Comparison of ENCODE assay signal across 11 mouse cellular contexts in the genomic region with DNA sequence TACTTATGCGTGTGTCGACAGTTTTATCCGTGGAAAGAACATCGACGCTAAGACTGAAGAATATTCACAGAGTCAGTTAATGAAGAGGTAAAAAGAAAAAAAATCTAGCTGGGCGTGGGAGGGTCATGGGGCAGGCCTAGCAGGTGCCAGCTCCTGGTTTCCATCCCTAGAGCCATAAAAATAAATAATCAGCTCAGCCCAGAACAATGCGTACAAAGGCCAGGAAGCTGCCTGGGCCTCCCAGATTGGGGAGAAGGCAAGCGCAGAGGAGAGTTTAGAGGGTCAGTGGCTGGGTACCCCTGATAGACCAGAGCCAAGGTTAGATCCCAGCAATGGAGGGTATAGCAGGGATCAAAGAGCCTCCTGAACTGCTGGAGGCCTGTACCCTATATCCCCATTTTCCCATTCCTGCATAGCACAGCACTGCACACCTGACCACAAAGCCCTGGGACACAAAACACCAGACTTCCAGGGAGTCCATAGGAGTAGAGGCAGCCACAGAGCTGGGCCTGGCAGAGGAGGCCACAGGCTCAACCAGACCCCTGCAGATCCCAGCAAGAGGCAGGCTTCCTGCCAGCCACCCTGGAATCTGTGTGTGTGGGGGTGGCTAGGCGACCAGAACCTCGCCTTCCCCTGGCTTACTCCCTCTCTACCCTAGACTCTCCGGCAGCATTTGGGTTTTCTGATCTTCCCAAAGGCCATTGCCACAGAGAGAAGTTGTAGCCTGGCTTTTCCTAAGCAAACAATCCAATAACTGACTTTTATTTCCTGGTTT. TPM values are rescaled to one million over a fixed set of nuclear protein-coding genes. Genes with fewer than 3 reads are reported as not detected.
DNase-seq lines count a peak whose midpoint lies in the region; ATAC-seq lines count a peak whose summit lies in the region.
"Had no signal": no experiment of that assay in that cellular context is flagged by ENCODE, and none has a peak within 500 bp of the region (broad histone marks: within the 10 kb centered on the region; RNA-seq: fewer than 3 reads in every experiment).

No protein-coding gene starts in this region.

- no peaks in the 10 kb centered on the region for H3K9me3 ChIP-seq in heart, embryonic 15.5 days (replicated peaks)
- no peaks in the 10 kb centered on the region for H3K9me3 ChIP-seq in heart, embryonic 11.5 days (replicated peaks; ENCODE audit: control insufficient read depth, low read length)
- H3K9me3 ChIP-seq in midbrain, embryonic 15.5 days: no peaks in the 10 kb centered on the region
- H3K9me3 ChIP-seq in midbrain, embryonic 11.5 days (ENCODE audit: control insufficient read depth, low read length): no peaks in the 10 kb centered on the region
- H3K9me3 ChIP-seq in stomach, embryonic 16.5 days (replicated peaks; ENCODE audit: control insufficient read depth, low read length): no peaks in the 10 kb centered on the region
- H3K9me3 ChIP-seq: liver, embryonic 12.5 days had no signal

- 0 out of 2 replicates have a peak overlapping the region, but pooled peaks have one; percentile 15 for H3K27ac ChIP-seq in heart, embryonic 15.5 days
- no peak overlapping the region for H3K27ac ChIP-seq in heart, embryonic 11.5 days (ENCODE audit: low read depth, low read length)
- H3K27ac ChIP-seq in midbrain, embryonic 15.5 days: 0 out of 2 replicates have a peak overlapping the region, but pooled peaks have one; percentile 25
- no peak overlapping the region for H3K27ac ChIP-seq in midbrain, embryonic 11.5 days (ENCODE audit: low read depth, low read length)
- H3K27ac ChIP-seq in stomach, embryonic 16.5 days (ENCODE audit: low read length): peak overlapping the region; percentile 95
- H3K27ac ChIP-seq: liver, embryonic 12.5 days had no signal

- WGBS in heart, embryonic 15.5 days: 69% methylated on average over 11 of the region's 11 CpGs
- WGBS in heart, embryonic 11.5 days (ENCODE audit: insufficient replicate concordance): 69% methylated on average over 11 of the region's 11 CpGs
- WGBS in midbrain, embryonic 15.5 days: 84% methylated on average over 11 of the region's 11 CpGs
- WGBS in midbrain, embryonic 11.5 days: 83% methylated on average over 11 of the region's 11 CpGs
- 59% methylated on average over 11 of the region's 11 CpGs for WGBS in stomach, embryonic 16.5 days

- H3K27me3 ChIP-seq in heart, embryonic 15.5 days: peaks cover 38% of the 10 kb centered on the region
- H3K27me3 ChIP-seq in heart, embryonic 11.5 days (ENCODE audit: control insufficient read depth, insufficient read depth, low read length): peaks cover 37% of the 10 kb centered on the region
- H3K27me3 ChIP-seq in midbrain, embryonic 15.5 days (replicated peaks): peaks cover 39% of the 10 kb centered on the region
- peaks cover 25% of the 10 kb centered on the region for H3K27me3 ChIP-seq in midbrain, embryonic 11.5 days (ENCODE audit: control insufficient read depth, insufficient read depth, low read length)
- peaks cover 15% of the 10 kb centered on the region; the same call in 1 of the 2 replicates for H3K27me3 ChIP-seq in stomach, embryonic 16.5 days (ENCODE audit: control insufficient read depth, insufficient read depth, low read length)

- H3K4me2 ChIP-seq in heart, embryonic 15.5 days: no peak overlapping the region
- H3K4me2 ChIP-seq in heart, embryonic 11.5 days: no peak overlapping the region
- H3K4me2 ChIP-seq in midbrain, embryonic 15.5 days: no peak overlapping the region
- H3K4me2 ChIP-seq in midbrain, embryonic 11.5 days: no peak overlapping the region
- peak overlapping the region; percentile 29; the same call in 1 of the 2 replicates for H3K4me2 ChIP-seq in stomach, embryonic 16.5 days (ENCODE audit: low read depth, low read length)
- H3K4me2 ChIP-seq: liver, embryonic 12.5 days had no signal

- no peaks in the 10 kb centered on the region for H3K36me3 ChIP-seq in heart, embryonic 15.5 days
- H3K36me3 ChIP-seq in heart, embryonic 11.5 days (ENCODE audit: control insufficient read depth, insufficient read depth, low read length): no peaks in the 10 kb centered on the region
- no peaks in the 10 kb centered on the region for H3K36me3 ChIP-seq in midbrain, embryonic 15.5 days (replicated peaks)
- no peaks in the 10 kb centered on the region for H3K36me3 ChIP-seq in midbrain, embryonic 11.5 days (ENCODE audit: control insufficient read depth, insufficient read depth, low read length)
- H3K36me3 ChIP-seq in stomach, embryonic 16.5 days (ENCODE audit: control insufficient read depth, insufficient read depth, low read length): no peaks in the 10 kb centered on the region
- H3K36me3 ChIP-seq: liver, embryonic 12.5 days had no signal

- no peak for ATAC-seq in heart, embryonic 15.5 days (replicated peaks; ENCODE audit: insufficient number of reproducible peaks, insufficient read depth, low FRiP score, low read depth)
- no peak for ATAC-seq in heart, embryonic 11.5 days (replicated peaks; ENCODE audit: insufficient number of reproducible peaks, low FRiP score, low TSS enrichment)
- no peak for ATAC-seq in midbrain, embryonic 15.5 days (replicated peaks)
- ATAC-seq in midbrain, embryonic 11.5 days (ENCODE audit: low FRiP score): no peak
- 0 out of 2 replicates have a peak, but pooled peaks have one; percentile 12 for ATAC-seq in stomach, embryonic 16.5 days (ENCODE audit: insufficient read depth, low FRiP score)
- ATAC-seq in CD4-positive, CD25-positive, alpha-beta regulatory T cell, adult 4 months: no peak
- ATAC-seq in inflammation-experienced regulatory T-cells, adult 6 months: no peak
- ATAC-seq: liver, embryonic 12.5 days had no signal

- H3K4me1 ChIP-seq in heart, embryonic 15.5 days (replicated peaks): peaks cover 21% of the 10 kb centered on the region
- H3K4me1 ChIP-seq in heart, embryonic 11.5 days (ENCODE audit: control insufficient read depth, insufficient read depth, low read length): peaks cover 15% of the 10 kb centered on the region
- H3K4me1 ChIP-seq in midbrain, embryonic 15.5 days: peaks cover 11% of the 10 kb centered on the region
- H3K4me1 ChIP-seq in midbrain, embryonic 11.5 days (ENCODE audit: control insufficient read depth, insufficient read depth, low read length): peaks cover 2% of the 10 kb centered on the region; the same call in 1 of the 2 replicates
- H3K4me1 ChIP-seq in stomach, embryonic 16.5 days (ENCODE audit: control insufficient read depth, insufficient read depth, low read length): peaks cover 25% of the 10 kb centered on the region

- no peak overlapping the region for H3K9ac ChIP-seq in heart, embryonic 15.5 days
- H3K9ac ChIP-seq in heart, embryonic 11.5 days (ENCODE audit: low read depth, low read length): no peak overlapping the region
- no peak overlapping the region for H3K9ac ChIP-seq in midbrain, embryonic 15.5 days
- H3K9ac ChIP-seq in midbrain, embryonic 11.5 days (ENCODE audit: low read length): no peak overlapping the region
- peak overlapping the region; percentile 44; the same call in 1 of the 2 replicates for H3K9ac ChIP-seq in stomach, embryonic 16.5 days (ENCODE audit: low read length)
- H3K9ac ChIP-seq: liver, embryonic 12.5 days had no signal

- no peak for DNase-seq in midbrain, embryonic 11.5 days (ENCODE audit: low spot score, missing footprints)
- DNase-seq in kidney, adult 8-10 months: peak; percentile 55 to 74
- DNase-seq: adrenal gland, adult 8-10 months; cerebellum, adult 18-20 months had no signal

- no peak overlapping the region for H3K4me3 ChIP-seq in heart, embryonic 15.5 days
- H3K4me3 ChIP-seq in heart, embryonic 11.5 days (ENCODE audit: low read depth, low read length): no peak overlapping the region
- no peak overlapping the region for H3K4me3 ChIP-seq in midbrain, embryonic 15.5 days
- no peak overlapping the region for H3K4me3 ChIP-seq in midbrain, embryonic 11.5 days (ENCODE audit: low read depth, low read length)
- no peak overlapping the region for H3K4me3 ChIP-seq in stomach, embryonic 16.5 days (replicated peaks; ENCODE audit: low read length)
- H3K4me3 ChIP-seq: liver, embryonic 12.5 days had no signal

RNA-seq across cellular contexts. Expression of a gene that starts 3.2 kb away (rescaled TPM):
- polyA plus RNA-seq in heart, embryonic 15.5 days (2015; fragmentation: Nextera tagmentation; extraction: Ambion mirVana): 0.54 and 2.1 TPM in 2 replicates
- 0.54 and 1.2 TPM in 2 replicates for polyA plus RNA-seq in heart, embryonic 11.5 days (2014; fragmentation: Nextera tagmentation; extraction: Ambion mirVana)
- polyA plus RNA-seq in midbrain, embryonic 15.5 days (2015; fragmentation: Nextera tagmentation; extraction: Ambion mirVana): 3.2 and 3.4 TPM in 2 replicates
- polyA plus RNA-seq in midbrain, embryonic 11.5 days (2014; fragmentation: Nextera tagmentation; extraction: Ambion mirVana): 1.0 TPM in 2 replicates
- 42.9 and 56.5 TPM in 2 replicates for polyA plus RNA-seq in stomach, embryonic 16.5 days (2015; fragmentation: Nextera tagmentation; extraction: Ambion mirVana)
- polyA plus RNA-seq in CD4-positive, CD25-positive, alpha-beta regulatory T cell, adult 4 months (2017; shearing (Covaris generic)): 1 to 10 TPM; 7.4 to 7.8 TPM
- polyA plus RNA-seq in inflammation-experienced regulatory T-cells, adult 6 months (2017; shearing (Covaris generic)): 1 to 10 TPM; 2.1 to 9.6 (median 8.8) TPM

Comparison
In these comparisons a context has a peak if more than half of its experiments do, and no peak if none do; other contexts are left out.
1. H3K27ac ChIP-seq: peak in heart, embryonic 15.5 days (single experiment), midbrain, embryonic 15.5 days (single experiment) and stomach, embryonic 16.5 days (single experiment); none in heart, embryonic 11.5 days (single experiment) and midbrain, embryonic 11.5 days (single experiment).